Mouse (Mus musculus): ENCODE results near the gene Ap1b1. TPM values are rescaled to one million over a fixed set of nuclear protein-coding genes. Genes with fewer than 3 reads are reported as not detected.

Ap1b1 gene
- total and polyA plus RNA-seq, 3 experiments, result 38.6 to 57.8 (median 44.2) TPM

GRCm38 (mm10) chr11:5063561-5064281 is 77.1 kb downstream of the Ap1b1 start:
- peaks cover 4 to 23% of the 10 kb centered on the region in 2 experiments for H3K36me3 ChIP-seq (replicated peaks in 1 of 2; ENCODE audit: control insufficient read depth in 1 of 2, insufficient read depth in 1 of 2, low read length in 1 of 2)
- no peak overlapping the region for H3K4me3 ChIP-seq (replicated peaks in 1 of 3; ENCODE audit: low read depth in 2 of 3, low read length in 2 of 3, poor library complexity in 1 of 3)
- H3K27ac ChIP-seq (ENCODE audit: insufficient read depth, low read depth), result no peak overlapping the region
- in situ Hi-C loops (cut with MboI; ENCODE audit: low pct_ligation_motif_present, low pct_unique_long_range_greater_than_20kb, low sequenced_read_pairs) (loop anchor here (5.0 kb wide), 1 partner anchor 34 kb away; the partner anchor contains the start of genes Ewsr1 and Rhbdd3), dilution Hi-C loops (cut with MboI; ENCODE audit: extremely low pct_ligation_motif_present, extremely low pct_unique_long_range_greater_than_20kb, low sequenced_read_pairs) (no loop called here)
- peaks cover 34 to 53% of the 10 kb centered on the region in 2 experiments for H3K4me1 ChIP-seq (ENCODE audit: control insufficient read depth in 1 of 2, insufficient read depth in 2 of 2)
- H3K9ac ChIP-seq (ENCODE audit: insufficient read depth, low read depth), result no peak overlapping the region
- DNase-seq (ENCODE audit: extremely low read depth), result no peak
- H3K79me2 ChIP-seq (replicated peaks; ENCODE audit: control insufficient read depth, extremely low read depth, insufficient read depth, poor library complexity, severe bottlenecking), result no peaks in the 10 kb centered on the region
- H3K4me2 ChIP-seq (ENCODE audit: insufficient read depth, low read depth, poor library complexity, severe bottlenecking), result no peak overlapping the region
- H3K27me3 ChIP-seq (replicated peaks), result peaks cover 24% of the 10 kb centered on the region
- no peaks in the 10 kb centered on the region for H3K9me3 ChIP-seq (replicated peaks; ENCODE audit: low read length)
- TF ChIP-seq POLR2A (IDR thresholded peaks at IDR 0.05; ENCODE audit: low read depth, low read length), result no peak
- TF ChIP-seq RAD21 (IDR thresholded peaks at IDR 0.05; ENCODE audit: low read depth, low read length), result no peak
- no peak for TF ChIP-seq ZC3H11A (IDR thresholded peaks at IDR 0.05; ENCODE audit: low read depth, low read length)
- no peak for TF ChIP-seq ETS1 (conservative IDR thresholded peaks at IDR 0.05; ENCODE audit: low read depth, low read length)
- no peak for TF ChIP-seq POLR2AphosphoS2 (IDR thresholded peaks at IDR 0.05; ENCODE audit: low read depth, low read length)
- no peak for TF ChIP-seq ELF1 (IDR thresholded peaks at IDR 0.05; ENCODE audit: low read depth, low read length)
- no peak for TF ChIP-seq RCOR1 (conservative IDR thresholded peaks at IDR 0.05; ENCODE audit: low read depth, low read length)
- no peak for TF ChIP-seq CHD1 (IDR thresholded peaks at IDR 0.05; ENCODE audit: low read depth, low read length)
- TF ChIP-seq ZNF384 (IDR thresholded peaks at IDR 0.05; ENCODE audit: low read depth, low read length), result no peak
- no peak for TF ChIP-seq ZMIZ1 (IDR thresholded peaks at IDR 0.05; ENCODE audit: low read depth, low read length)
- no peak for TF ChIP-seq CTCF (conservative IDR thresholded peaks at IDR 0.05 in 1 of 2, IDR thresholded peaks at IDR 0.05 in 1 of 2; ENCODE audit: low read depth in 2 of 2, low read length in 2 of 2)
- TF ChIP-seq USF1 (IDR thresholded peaks at IDR 0.05; ENCODE audit: low read depth, low read length), result no peak
- no peak for TF ChIP-seq EP300 (IDR thresholded peaks at IDR 0.05; ENCODE audit: low read length)
- no peak for TF ChIP-seq PAX5 (IDR thresholded peaks at IDR 0.05; ENCODE audit: low read length)
- TF ChIP-seq MAFK (IDR thresholded peaks at IDR 0.05; ENCODE audit: insufficient replicate concordance, low read length), result no peak
- TF ChIP-seq MEF2A (IDR thresholded peaks at IDR 0.05; ENCODE audit: borderline replicate concordance, low read depth, low read length), result no peak

DNA sequence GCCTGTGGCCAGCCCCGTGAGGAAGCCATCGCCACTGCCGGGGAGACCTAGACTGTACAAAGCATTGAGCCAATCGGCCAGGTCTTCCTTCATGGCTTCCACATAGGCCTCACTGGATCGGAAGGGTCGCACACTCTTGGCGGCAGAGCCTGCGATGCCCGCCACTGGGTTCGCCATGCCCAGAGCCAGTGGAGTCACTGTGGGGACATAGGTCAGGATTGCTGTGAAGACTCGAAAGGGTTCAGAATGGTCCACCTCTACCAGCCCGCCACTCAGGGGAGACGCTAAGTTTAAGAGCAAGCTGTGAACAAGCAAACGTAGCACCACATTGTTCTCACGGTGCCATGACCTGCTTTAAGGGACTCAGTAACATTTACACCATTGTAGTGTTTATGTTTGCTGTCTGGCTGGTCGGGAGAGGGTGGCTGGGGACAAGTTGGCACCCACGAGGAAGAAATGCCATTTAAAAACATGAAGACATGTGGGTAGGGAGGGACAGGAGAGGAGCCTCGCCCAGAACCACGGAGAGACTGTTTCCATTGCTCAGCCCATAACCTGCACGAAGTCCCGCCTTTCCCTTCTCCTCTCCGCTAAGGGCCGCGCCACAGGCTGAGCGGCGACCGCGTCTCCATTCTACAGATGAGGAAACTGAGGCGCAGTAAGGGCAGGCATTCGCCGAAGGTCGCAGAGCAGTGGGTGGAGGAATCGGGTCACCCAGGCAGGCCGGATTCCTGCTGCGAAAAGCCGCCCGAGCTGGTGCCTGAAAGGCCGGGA is 77.8 kb downstream of the Ap1b1 start:
- no peak for TF ChIP-seq USF1 (IDR thresholded peaks at IDR 0.05; ENCODE audit: low read depth, low read length)
- no peak for TF ChIP-seq SIN3A (IDR thresholded peaks at IDR 0.05; ENCODE audit: low read length)
- TF ChIP-seq IRF4 (IDR thresholded peaks at IDR 0.05; ENCODE audit: low read depth, low read length), result no peak
- no peak for TF ChIP-seq EP300 (IDR thresholded peaks at IDR 0.05; ENCODE audit: low read length)
- TF ChIP-seq JUN (IDR thresholded peaks at IDR 0.05; ENCODE audit: insufficient read depth, low read depth, low read length), result no peak
- TF ChIP-seq MEF2A (IDR thresholded peaks at IDR 0.05; ENCODE audit: borderline replicate concordance, low read depth, low read length), result no peak
- no peak for TF ChIP-seq ZMIZ1 (IDR thresholded peaks at IDR 0.05; ENCODE audit: low read depth, low read length)
- no peak for TF ChIP-seq NRF1 (IDR thresholded peaks at IDR 0.05; ENCODE audit: low read depth, low read length)
- TF ChIP-seq MAX (IDR thresholded peaks at IDR 0.05; ENCODE audit: low read length), result no peak
- Histone ChIP-seq H3K27me3 (replicated peaks) (peaks cover 20% of the 10 kb centered on the region), H3K4me2 (ENCODE audit: insufficient read depth, low read depth, poor library complexity, severe bottlenecking) (peak overlapping the region; percentile 58), H3K4me3 (replicated peaks in 1 of 3; ENCODE audit: low read depth in 2 of 3, low read length in 2 of 3, poor library complexity in 1 of 3) (peak overlapping the region; percentile 53 to 68 (median 53)), H3K27ac (ENCODE audit: insufficient read depth, low read depth) (no peak overlapping the region), H3K9me3 (replicated peaks; ENCODE audit: low read length) (no peaks in the 10 kb centered on the region), H3K79me2 (replicated peaks; ENCODE audit: control insufficient read depth, extremely low read depth, insufficient read depth, poor library complexity, severe bottlenecking) (no peaks in the 10 kb centered on the region), H3K36me3 (replicated peaks in 1 of 2; ENCODE audit: control insufficient read depth in 1 of 2, insufficient read depth in 1 of 2, low read length in 1 of 2) (peaks cover 11 to 30% of the 10 kb centered on the region in 2 experiments), H3K4me1 (ENCODE audit: control insufficient read depth in 1 of 2, insufficient read depth in 2 of 2) (peaks cover 27 to 46% of the 10 kb centered on the region in 2 experiments), H3K9ac (ENCODE audit: insufficient read depth, low read depth) (peak overlapping the region; percentile 50; the same call in 1 of the 2 replicates)
- DNase-seq (ENCODE audit: extremely low read depth), result no peak
- dilution Hi-C loops (cut with MboI; ENCODE audit: extremely low pct_ligation_motif_present, extremely low pct_unique_long_range_greater_than_20kb, low sequenced_read_pairs), result no loop called here
- in situ Hi-C loops (cut with MboI; ENCODE audit: low pct_ligation_motif_present, low pct_unique_long_range_greater_than_20kb, low sequenced_read_pairs), result loop anchor here (5.0 kb wide), 2 partner anchors 33 to 47 kb away; partner anchors contain the start of genes Ewsr1 and Rhbdd3

Measured in CH12.LX (cell line).